Mouse (Mus musculus): Measurements from ENCODE around the gene Mctp2.

DNA sequence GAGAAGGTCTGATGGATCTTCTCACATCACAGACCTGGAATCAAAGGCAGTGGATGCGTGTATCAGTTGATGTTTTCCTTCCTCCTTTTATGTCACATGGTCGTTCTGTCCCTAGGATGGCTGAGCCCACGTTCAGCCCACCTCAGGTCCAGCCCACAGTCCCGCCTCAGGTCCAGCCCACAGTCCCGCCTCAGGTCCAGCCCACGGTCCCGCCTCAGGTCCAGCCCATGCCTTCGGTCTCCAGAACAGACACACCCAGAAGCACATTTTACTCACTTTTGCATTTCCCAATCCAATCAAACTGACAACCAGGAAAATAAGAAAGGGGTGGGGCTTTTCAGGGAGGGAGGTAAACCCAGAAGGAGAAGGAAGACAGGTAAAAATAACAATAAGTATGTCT lies 5.2 kb upstream of the Mctp2 start:
- no peak for TF ChIP-seq CTCF (IDR thresholded peaks at IDR 0.05; ENCODE audit: borderline replicate concordance, insufficient read depth, low read length)
- TF ChIP-seq POLR2A (IDR thresholded peaks at IDR 0.05; ENCODE audit: low read depth, low read length), result no peak
